Mouse (Mus musculus): ENCODE results near the gene Gm20431. TPM values are rescaled to one million over a fixed set of nuclear protein-coding genes. Genes with fewer than 3 reads are reported as not detected.

The Gm20431 gene
- total RNA-seq, 2 experiments from 2014 or later: 6.1 TPM; not detected in 1

GRCm38 (mm10) chr2:167689501-167690218 lies 28.4 kb upstream of the Gm20431 start, which contains the start of gene Tmem189:
TSS of gene Tmem189 (minus strand) at chr2:167689822.
- peak; percentile 14; the same call in 1 of the 2 replicates for ATAC-seq (ENCODE audit: poor library complexity, severe bottlenecking)

- ATAC-seq (ENCODE audit: poor library complexity, severe bottlenecking): peak; percentile 41
These were observed 27.5 kb upstream of the Gm20431 start, which contains the start of gene Cebpb for GRCm38 (mm10) chr2:167688498-167689451. TSS of gene Cebpb (plus strand) at chr2:167688915.

- ATAC-seq (ENCODE audit: poor library complexity, severe bottlenecking): peak; percentile 13; the same call in 1 of the 2 replicates
These were observed 26.8 kb upstream of the Gm20431 start for GRCm38 (mm10) chr2:167688126-167688497.

- peak; percentile 25 for ATAC-seq (ENCODE audit: poor library complexity, severe bottlenecking)
These were observed 26.4 kb upstream of the Gm20431 start for GRCm38 (mm10) chr2:167687651-167688101.

- no peak for ATAC-seq (ENCODE audit: poor library complexity, severe bottlenecking)
These were observed 25.9 kb upstream of the Gm20431 start for GRCm38 (mm10) chr2:167687250-167687586.

- ATAC-seq (ENCODE audit: poor library complexity, severe bottlenecking): no peak
These were observed 25.3 kb upstream of the Gm20431 start for GRCm38 (mm10) chr2:167686382-167687249.

- ATAC-seq (ENCODE audit: poor library complexity, severe bottlenecking): no peak
These were observed 24.6 kb upstream of the Gm20431 start for GRCm38 (mm10) chr2:167685865-167686264.

GRCm38 (mm10) chr2:167685137-167685536 lies 23.8 kb upstream of the Gm20431 start:
- ATAC-seq (ENCODE audit: poor library complexity, severe bottlenecking): peak; percentile 33

- no peak for ATAC-seq (ENCODE audit: poor library complexity, severe bottlenecking)
These were observed 22.4 kb upstream of the Gm20431 start for GRCm38 (mm10) chr2:167683721-167684120.

GRCm38 (mm10) chr2:167680657-167681056 lies 19.4 kb upstream of the Gm20431 start:
- ATAC-seq (ENCODE audit: poor library complexity, severe bottlenecking): peak; percentile 51

GRCm38 (mm10) chr2:167679902-167680430 lies 18.7 kb upstream of the Gm20431 start:
- peak; percentile 90 for ATAC-seq (ENCODE audit: poor library complexity, severe bottlenecking)

- ATAC-seq (ENCODE audit: poor library complexity, severe bottlenecking): no peak
These were observed 17.3 kb upstream of the Gm20431 start for GRCm38 (mm10) chr2:167678600-167678999.

GRCm38 (mm10) chr2:167675120-167675909 lies 14.0 kb upstream of the Gm20431 start:
- ATAC-seq (ENCODE audit: poor library complexity, severe bottlenecking): peak; percentile 70

GRCm38 (mm10) chr2:167672212-167672685 lies 11.0 kb upstream of the Gm20431 start:
- no peak for ATAC-seq (ENCODE audit: poor library complexity, severe bottlenecking)

- no peak for ATAC-seq (ENCODE audit: poor library complexity, severe bottlenecking)
These were observed 9.9 kb upstream of the Gm20431 start for GRCm38 (mm10) chr2:167671101-167671633.

- no peak for ATAC-seq (ENCODE audit: poor library complexity, severe bottlenecking)
These were observed 8.1 kb upstream of the Gm20431 start for GRCm38 (mm10) chr2:167669398-167669797.

- no peak for ATAC-seq (ENCODE audit: poor library complexity, severe bottlenecking)
These were observed 7.1 kb upstream of the Gm20431 start for GRCm38 (mm10) chr2:167668426-167668825.

GRCm38 (mm10) chr2:167665972-167666713 lies 4.8 kb upstream of the Gm20431 start:
- no peak for ATAC-seq (ENCODE audit: poor library complexity, severe bottlenecking)
